Mouse (Mus musculus) heart, postnatal 0 days (tissue): ENCODE data around the gene Siae. TPM values are rescaled to one million over a fixed set of nuclear protein-coding genes. Genes with fewer than 3 reads are reported as not detected.

Source experiments
- ATAC-seq: fragments of 200-750 bp; cut with Nextera tagmentation; 2 replicates; pipeline ENCODE4 v1.8.0; 2017; ENCODE audit warnings: low read depth, moderate number of reproducible peaks, moderate library complexity; ENCODE audit not compliant: insufficient read depth
- DNase-seq: peaks from one replicate; pipeline ENCODE4 v3.0.0-alpha.2; 2016; ENCODE audit warnings: low spot score
- H3K27ac ChIP-seq: fragments of 300-500 bp; sonication (generic); 2 replicates; pipeline ENCODE4 v1.5.1; 2014; ENCODE audit warnings: low read depth, mild to moderate bottlenecking
- H3K27me3 ChIP-seq: fragments of 300-500 bp; sonication (generic); 2 replicates; pipeline ENCODE4 v1.6.1; 2014; ENCODE audit warnings: low read length, mixed read lengths; ENCODE audit not compliant: control insufficient read depth, insufficient read depth
- H3K36me3 ChIP-seq: fragments of 300-500 bp; sonication (generic); replicated peaks from 2 replicates; pipeline ENCODE4 v1.6.1; 2014; ENCODE audit warnings: low read length, mixed read lengths; ENCODE audit not compliant: control insufficient read depth, insufficient read depth
- H3K4me1 ChIP-seq: fragments of 300-500 bp; sonication (generic); 2 replicates; pipeline ENCODE4 v1.6.1; 2014; ENCODE audit warnings: antibody characterized with exemption; ENCODE audit not compliant: control insufficient read depth, insufficient read depth
- H3K4me2 ChIP-seq: fragments of 300-500 bp; sonication (generic); 2 replicates; pipeline ENCODE4 v1.6.1; 2014; ENCODE audit warnings: low read depth, mild to moderate bottlenecking, low read length, moderate library complexity
- H3K4me3 ChIP-seq: fragments of 300-500 bp; sonication (generic); 2 replicates; pipeline ENCODE4 v1.5.1; 2014; ENCODE audit warnings: low read depth, low read length
- H3K9ac ChIP-seq: fragments of 300-500 bp; sonication (generic); replicated peaks from 2 replicates; pipeline ENCODE4 v1.6.1; 2014; ENCODE audit warnings: low read depth, low read length, mixed read lengths
- H3K9me3 ChIP-seq: fragments of 300-500 bp; sonication (generic); replicated peaks from 2 replicates; pipeline ENCODE4 v1.6.1; 2016; ENCODE audit warnings: low read length; ENCODE audit not compliant: control insufficient read depth
- CTCF ChIP-seq: IDR thresholded peaks from 2 replicates; pipeline ENCODE4 v1.5.1; 2016; ENCODE audit warnings: antibody characterized with exemption, control low read depth, low read depth
- EP300 ChIP-seq: IDR thresholded peaks from 2 replicates; pipeline ENCODE4 v1.6.1; 2016; ENCODE audit warnings: antibody characterized with exemption, low read depth
- WGBS: fragments of 180-500 bp; shearing (Covaris S2); extraction: QIAGEN DNeasy Blood & Tissue Kit; methylation state at CpG from one replicate; pipeline ENCODE4 v1.1.7; 2014; 5-methylcytosine and 5-hydroxymethylcytosine counted together
- polyA plus RNA-seq: library from polyadenylated mRNA; unstranded; fragments of >200 nt; fragmentation: Nextera tagmentation; extraction: Ambion mirVana; gene quantifications from 2 replicates; pipeline ENCODE4 v1.2.1, GENCODE M21; 2015
- total RNA-seq: library from RNA; depleted of rRNA; stranded (reverse); fragments of >200 nt; gene quantifications from 2 replicates; pipeline ENCODE4 v1.2.3, GENCODE M21; 2014; ENCODE audit warnings: low replicate concordance

The Siae gene
- total and polyA plus RNA-seq, 2 experiments from 2014 or later: 5.4 to 6.4 TPM

- Histone ChIP-seq H3K4me2 (no peak overlapping the region), H3K27me3 (no peaks in the 10 kb centered on the region), H3K36me3 (peaks cover 34% of the 10 kb centered on the region), H3K27ac (no peak overlapping the region), H3K9ac (no peak overlapping the region), H3K4me3 (no peak overlapping the region), H3K9me3 (no peaks in the 10 kb centered on the region), H3K4me1 (peaks cover 20% of the 10 kb centered on the region; the same call in 1 of the 2 replicates)
- WGBS: 88% methylated on average over 8 of the region's 8 CpGs
- TF ChIP-seq EP300: no peak
- TF ChIP-seq CTCF: no peak
- no peak for ATAC-seq
- no peak for DNase-seq
Measured at GRCm38 (mm10) chr9:37518991-37519390, 36.5 kb upstream of the Siae start.

- H3K27me3 ChIP-seq: no peaks in the 10 kb centered on the region
- no peak overlapping the region for H3K27ac ChIP-seq
- ATAC-seq (no peak), DNase-seq (no peak)
- H3K9ac ChIP-seq: no peak overlapping the region
- WGBS: 87% methylated on average over 2 of the region's 2 CpGs
- H3K4me1 ChIP-seq: peaks cover 10% of the 10 kb centered on the region; the same call in 1 of the 2 replicates
- H3K4me2 ChIP-seq: no peak overlapping the region
- H3K4me3 ChIP-seq: no peak overlapping the region
- TF ChIP-seq CTCF (no peak), EP300 (no peak)
- H3K9me3 ChIP-seq: no peaks in the 10 kb centered on the region
- peaks cover 34% of the 10 kb centered on the region for H3K36me3 ChIP-seq
Measured at GRCm38 (mm10) chr9:37519995-37520394, 35.5 kb upstream of the Siae start.

GRCm38 (mm10) chr9:37525461-37525860, 30.0 kb upstream of the Siae start:
- ATAC-seq (no peak), DNase-seq (no peak)
- H3K27me3 ChIP-seq: peaks cover 15% of the 10 kb centered on the region; the same call in 1 of the 2 replicates
- no peak overlapping the region for H3K4me2 ChIP-seq
- TF ChIP-seq CTCF: no peak
- no peak for TF ChIP-seq EP300
- H3K9ac ChIP-seq: no peak overlapping the region
- no peak overlapping the region for H3K27ac ChIP-seq
- H3K36me3 ChIP-seq: peaks cover 18% of the 10 kb centered on the region
- H3K4me1 ChIP-seq: no peaks in the 10 kb centered on the region
- no peaks in the 10 kb centered on the region for H3K9me3 ChIP-seq
- H3K4me3 ChIP-seq: no peak overlapping the region
- 74% methylated on average over 2 of the region's 2 CpGs for WGBS

GRCm38 (mm10) chr9:37526443-37527395, 28.8 kb upstream of the Siae start:
- DNase-seq (no peak), ATAC-seq (no peak)
- H3K9ac ChIP-seq: peak overlapping the region; percentile 65
- H3K36me3 ChIP-seq: peaks cover 10% of the 10 kb centered on the region
- WGBS: 26% methylated on average over 21 of the region's 21 CpGs
- H3K9me3 ChIP-seq: no peaks in the 10 kb centered on the region
- peak overlapping the region; percentile 91 for H3K27ac ChIP-seq
- no peak for TF ChIP-seq EP300
- peak; percentile 18 for TF ChIP-seq CTCF
- peak overlapping the region; percentile 47 for H3K4me3 ChIP-seq
- peak overlapping the region; percentile 74 for H3K4me2 ChIP-seq
- no peaks in the 10 kb centered on the region for H3K4me1 ChIP-seq
- peaks cover 15% of the 10 kb centered on the region; the same call in 1 of the 2 replicates for H3K27me3 ChIP-seq

GRCm38 (mm10) chr9:37527396-37528224, 27.9 kb upstream of the Siae start, which contains the start of gene Esam:
Esam (plus strand) TSS chr9:37528078.
- TF ChIP-seq CTCF (no peak), EP300 (no peak)
- H3K36me3 ChIP-seq: peaks cover 10% of the 10 kb centered on the region
- peak; percentile 52 for ATAC-seq
- peak within 1 kb of the TSS; percentile 74 for H3K4me2 ChIP-seq
- H3K27ac ChIP-seq: peak within 1 kb of the TSS; percentile 91
- DNase-seq: peak; percentile 30
- WGBS: 6% methylated on average over 41 of the region's 41 CpGs
- H3K27me3 ChIP-seq: peaks cover 15% of the 10 kb centered on the region; the same call in 1 of the 2 replicates
- no peaks in the 10 kb centered on the region for H3K9me3 ChIP-seq
- H3K9ac ChIP-seq: peak within 1 kb of the TSS; percentile 65
- no peaks in the 10 kb centered on the region for H3K4me1 ChIP-seq
- H3K4me3 ChIP-seq: peak within 1 kb of the TSS; percentile 47
